Mouse (Mus musculus) forebrain, embryonic 11.5 days (tissue): ENCODE measurements at regions not wholly inside any gene's neighbourhood (a gene's known extent, or its start where the extent isn't known, plus 50 kb on each side); places are given as distances from the start of the nearest gene placed in this dataset.

Experiments
- ATAC-seq: fragments of 200-750 bp; cut with Nextera tagmentation; replicated peaks from 2 replicates; pipeline ENCODE4 v1.8.0; 2017; ENCODE audit warnings: moderate TSS enrichment; ENCODE audit not compliant: low FRiP score
- DNase-seq: peaks from one replicate; pipeline ENCODE4 v3.0.0-alpha.2; 2017; ENCODE audit warnings: low spot score
- H3K27ac ChIP-seq: fragments of 300-500 bp; sonication (generic); 2 replicates; pipeline ENCODE4 v1.5.1; 2014; ENCODE audit warnings: low read depth, low read length
- H3K27me3 ChIP-seq: fragments of 300-500 bp; sonication (generic); 2 replicates; pipeline ENCODE4 v1.6.1; 2014; ENCODE audit warnings: mild to moderate bottlenecking, low read length, mixed read lengths; ENCODE audit not compliant: control insufficient read depth, insufficient read depth
- H3K36me3 ChIP-seq: fragments of 300-500 bp; sonication (generic); 2 replicates; pipeline ENCODE4 v1.6.1; 2014; ENCODE audit warnings: mild to moderate bottlenecking, low read length, moderate library complexity, mixed read lengths; ENCODE audit not compliant: control insufficient read depth, insufficient read depth
- H3K4me1 ChIP-seq: fragments of 300-500 bp; sonication (generic); replicated peaks from 2 replicates; pipeline ENCODE4 v1.6.1; 2014; ENCODE audit warnings: low read length, mixed read lengths; ENCODE audit not compliant: control insufficient read depth, insufficient read depth
- H3K4me2 ChIP-seq: fragments of 300-500 bp; sonication (generic); 2 replicates; pipeline ENCODE4 v1.6.1; 2014; ENCODE audit warnings: low read depth, mild to moderate bottlenecking, low read length, moderate library complexity, mixed read lengths; ENCODE audit not compliant: severe bottlenecking
- H3K4me3 ChIP-seq: fragments of 300-500 bp; sonication (generic); 2 replicates; pipeline ENCODE4 v1.5.1; 2014; ENCODE audit warnings: low read depth, low read length
- H3K9ac ChIP-seq: fragments of 300-500 bp; sonication (generic); 2 replicates; pipeline ENCODE4 v1.6.1; 2014; ENCODE audit warnings: low read length
- H3K9me3 ChIP-seq: fragments of 300-500 bp; sonication (generic); 2 replicates; pipeline ENCODE4 v1.6.1; 2016; ENCODE audit warnings: low read length, mixed read lengths; ENCODE audit not compliant: control insufficient read depth
- WGBS: fragments of 180-500 bp; shearing (Covaris S2); extraction: QIAGEN DNeasy Blood & Tissue Kit; methylation state at CpG from one replicate; pipeline ENCODE4 v1.1.7; 2014; 5-methylcytosine and 5-hydroxymethylcytosine counted together

GRCm38 (mm10) chr13:99625196-99625595 is 108.9 kb upstream of the Map1b start:
- Histone ChIP-seq H3K9ac (no peak overlapping the region), H3K27me3 (no peaks in the 10 kb centered on the region), H3K9me3 (no peaks in the 10 kb centered on the region), H3K4me1 (no peaks in the 10 kb centered on the region), H3K27ac (no peak overlapping the region), H3K4me3 (no peak overlapping the region), H3K36me3 (no peaks in the 10 kb centered on the region), H3K4me2 (no peak overlapping the region)
- ATAC-seq (no peak), DNase-seq (no peak)
- 88% methylated on average over 4 of the region's 4 CpGs for WGBS

GRCm38 (mm10) chr13:99618332-99618731 is 102.0 kb upstream of the Map1b start:
- Histone ChIP-seq H3K36me3 (no peaks in the 10 kb centered on the region), H3K9me3 (no peaks in the 10 kb centered on the region), H3K9ac (no peak overlapping the region), H3K27me3 (no peaks in the 10 kb centered on the region), H3K4me2 (no peak overlapping the region), H3K4me3 (no peak overlapping the region), H3K4me1 (no peaks in the 10 kb centered on the region; the same call in 1 of the 2 replicates), H3K27ac (no peak overlapping the region)
- ATAC-seq (no peak), DNase-seq (no peak)
- 87% methylated on average over 9 of the region's 9 CpGs for WGBS

GRCm38 (mm10) chr13:99617457-99617856 is 101.1 kb upstream of the Map1b start:
- WGBS, result 90% methylated on average over 5 of the region's 5 CpGs
- no peak overlapping the region for H3K4me3 ChIP-seq
- no peaks in the 10 kb centered on the region for H3K9me3 ChIP-seq
- H3K9ac ChIP-seq, result no peak overlapping the region
- ATAC-seq (no peak), DNase-seq (no peak)
- H3K4me1 ChIP-seq, result no peaks in the 10 kb centered on the region; the same call in 1 of the 2 replicates
- H3K27ac ChIP-seq, result no peak overlapping the region
- H3K27me3 ChIP-seq, result no peaks in the 10 kb centered on the region
- H3K4me2 ChIP-seq, result no peak overlapping the region
- H3K36me3 ChIP-seq, result no peaks in the 10 kb centered on the region

DNA sequence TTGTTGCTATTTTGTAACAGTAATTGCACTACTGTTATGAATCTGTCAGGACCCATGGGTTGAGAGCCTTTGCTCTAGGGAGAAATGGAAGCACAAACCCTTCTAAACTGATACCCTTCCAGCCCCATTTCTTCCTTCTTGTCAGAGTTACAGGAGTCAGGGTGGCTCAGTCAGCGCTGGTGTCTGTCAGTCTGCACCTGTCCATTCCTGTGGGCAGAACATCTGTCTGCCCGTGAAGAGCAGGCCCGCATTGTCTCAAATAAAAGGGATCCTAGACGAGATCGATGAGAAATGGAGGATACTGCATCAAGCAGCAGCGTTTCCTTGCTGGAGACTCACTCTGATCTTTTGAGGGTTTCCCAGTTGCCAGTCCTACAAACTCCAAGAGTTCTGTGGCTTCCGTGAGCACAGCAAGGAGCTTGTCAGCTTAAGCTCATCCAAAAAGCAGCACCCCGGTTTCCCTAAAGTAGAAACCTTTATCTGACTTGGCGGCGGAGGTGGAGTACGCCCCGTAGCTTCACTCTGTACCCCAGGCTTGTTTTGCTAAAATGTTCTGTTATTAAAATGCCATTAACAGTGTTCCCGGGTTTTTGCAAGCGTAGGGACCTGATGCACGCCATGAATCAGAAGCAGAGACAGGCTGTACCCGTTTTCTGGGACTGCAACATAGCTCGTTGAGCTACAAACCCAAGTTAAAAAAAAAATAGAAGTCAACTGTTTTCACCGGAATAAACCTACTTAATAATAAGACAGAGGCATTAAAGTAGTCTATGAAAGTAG is 95.6 kb upstream of the Map1b start:
- Histone ChIP-seq H3K36me3 (no peaks in the 10 kb centered on the region), H3K4me2 (no peak overlapping the region), H3K27ac (no peak overlapping the region), H3K4me3 (no peak overlapping the region), H3K4me1 (peaks cover 13% of the 10 kb centered on the region; the same call in 1 of the 2 replicates), H3K9ac (no peak overlapping the region), H3K27me3 (no peaks in the 10 kb centered on the region), H3K9me3 (no peaks in the 10 kb centered on the region)
- DNase-seq, result no peak
- WGBS, result 74% methylated on average over 18 of the region's 18 CpGs
- ATAC-seq, result no peak

- no peaks in the 10 kb centered on the region for H3K9me3 ChIP-seq
- peaks cover 13% of the 10 kb centered on the region; the same call in 1 of the 2 replicates for H3K4me1 ChIP-seq
- no peak overlapping the region for H3K9ac ChIP-seq
- H3K27me3 ChIP-seq, result no peaks in the 10 kb centered on the region
- no peak overlapping the region for H3K4me3 ChIP-seq
- no peaks in the 10 kb centered on the region for H3K36me3 ChIP-seq
- H3K4me2 ChIP-seq, result no peak overlapping the region
- H3K27ac ChIP-seq, result no peak overlapping the region
- 77% methylated on average over 5 of the region's 5 CpGs for WGBS
- ATAC-seq (no peak), DNase-seq (no peak)
These were observed 94.2 kb upstream of the Map1b start for GRCm38 (mm10) chr13:99610498-99610897.

- H3K36me3 ChIP-seq, result no peaks in the 10 kb centered on the region
- H3K9ac ChIP-seq, result 0 out of 2 replicates have a peak overlapping the region, but pooled peaks have one; percentile 3
- WGBS, result 20% methylated on average over 9 of the region's 9 CpGs
- peak; percentile 77 for ATAC-seq
- no peaks in the 10 kb centered on the region for H3K27me3 ChIP-seq
- no peak overlapping the region for H3K4me3 ChIP-seq
- peak overlapping the region; percentile 63; the same call in 1 of the 2 replicates for H3K27ac ChIP-seq
- H3K4me1 ChIP-seq, result peaks cover 13% of the 10 kb centered on the region; the same call in 1 of the 2 replicates
- DNase-seq, result peak; percentile 53
- H3K9me3 ChIP-seq, result no peaks in the 10 kb centered on the region
- H3K4me2 ChIP-seq, result no peak overlapping the region
These were observed 93.1 kb upstream of the Map1b start for GRCm38 (mm10) chr13:99609151-99610146.

DNA sequence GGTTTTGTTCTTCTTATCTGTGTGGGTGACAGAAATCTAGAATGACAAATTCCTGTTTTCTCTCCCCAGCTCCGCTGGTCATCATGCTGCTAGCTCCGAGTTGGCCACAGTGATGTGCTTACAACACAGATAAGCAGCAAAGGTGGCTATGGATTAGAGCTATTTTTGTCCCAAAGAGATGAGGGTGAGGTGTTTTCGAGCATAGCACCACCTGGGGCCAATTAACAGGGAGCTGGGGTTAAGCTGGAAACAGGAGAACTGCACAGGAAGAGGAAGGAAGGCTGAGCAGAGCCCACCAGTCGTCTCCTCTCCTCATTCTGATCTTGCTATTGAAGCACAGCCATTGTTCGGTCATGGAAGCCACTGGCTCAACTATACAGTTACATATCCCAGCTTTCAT is 92.3 kb upstream of the Map1b start:
- no peaks in the 10 kb centered on the region for H3K36me3 ChIP-seq
- ATAC-seq (no peak), DNase-seq (no peak)
- WGBS, result 39% methylated on average over 5 of the region's 5 CpGs
- H3K4me3 ChIP-seq, result no peak overlapping the region
- H3K27ac ChIP-seq, result peak overlapping the region; percentile 63; the same call in 1 of the 2 replicates
- no peaks in the 10 kb centered on the region for H3K27me3 ChIP-seq
- no peak overlapping the region for H3K4me2 ChIP-seq
- peaks cover 13% of the 10 kb centered on the region; the same call in 1 of the 2 replicates for H3K4me1 ChIP-seq
- H3K9ac ChIP-seq, result no peak overlapping the region
- no peaks in the 10 kb centered on the region for H3K9me3 ChIP-seq

GRCm38 (mm10) chr13:99607208-99607607 is 90.9 kb upstream of the Map1b start:
- H3K27ac ChIP-seq, result no peak overlapping the region
- ATAC-seq (no peak), DNase-seq (no peak)
- no peaks in the 10 kb centered on the region for H3K9me3 ChIP-seq
- no peak overlapping the region for H3K4me2 ChIP-seq
- peaks cover 13% of the 10 kb centered on the region; the same call in 1 of the 2 replicates for H3K4me1 ChIP-seq
- no peak overlapping the region for H3K9ac ChIP-seq
- no peaks in the 10 kb centered on the region for H3K27me3 ChIP-seq
- WGBS, result 92% methylated on average over 6 of the region's 6 CpGs
- H3K4me3 ChIP-seq, result no peak overlapping the region
- H3K36me3 ChIP-seq, result no peaks in the 10 kb centered on the region
